Mouse (Mus musculus) gastrocnemius, adult 18-20 months (tissue): ENCODE data around the gene Cmtm8. TPM values are rescaled to one million over a fixed set of nuclear protein-coding genes. Genes with fewer than 3 reads are reported as not detected.
A peak's percentile ranks its signal among the peaks of the same experiment; 100 is the strongest.

Experiments used
- DNase-seq: peaks from one replicate; pipeline ENCODE4 v3.0.0; 2021; ENCODE audit warnings: low spot score
- total RNA-seq, 2 experiments: library from RNA; stranded (reverse); gene quantifications; 2 replicates each; pipeline ENCODE4 v1.2.3; 2021

Cmtm8 gene
- total RNA-seq, 2 experiments from 2014 or later: 2.0 to 2.3 TPM

DNA sequence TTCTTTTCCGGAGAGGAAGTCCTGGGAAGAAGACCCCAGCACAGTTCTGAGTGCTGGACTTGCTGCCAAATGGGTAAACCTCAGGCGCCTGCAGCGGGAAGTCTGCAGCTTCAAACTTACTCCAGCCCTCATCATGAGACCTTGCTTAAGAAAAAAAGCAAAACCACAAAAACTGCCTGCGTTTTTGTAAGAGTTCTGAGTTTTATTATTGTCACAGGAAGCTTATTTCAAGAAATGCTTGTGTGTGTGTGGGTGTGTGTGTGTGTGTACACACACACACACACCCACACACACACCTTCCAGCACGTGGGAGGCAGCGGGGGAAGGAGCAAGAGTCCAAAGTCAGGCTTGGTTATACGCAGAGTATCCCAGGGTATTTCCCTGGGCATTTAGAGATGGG, 85.7 kb downstream of the Cmtm8 start:
- DNase-seq: no peak

DNA sequence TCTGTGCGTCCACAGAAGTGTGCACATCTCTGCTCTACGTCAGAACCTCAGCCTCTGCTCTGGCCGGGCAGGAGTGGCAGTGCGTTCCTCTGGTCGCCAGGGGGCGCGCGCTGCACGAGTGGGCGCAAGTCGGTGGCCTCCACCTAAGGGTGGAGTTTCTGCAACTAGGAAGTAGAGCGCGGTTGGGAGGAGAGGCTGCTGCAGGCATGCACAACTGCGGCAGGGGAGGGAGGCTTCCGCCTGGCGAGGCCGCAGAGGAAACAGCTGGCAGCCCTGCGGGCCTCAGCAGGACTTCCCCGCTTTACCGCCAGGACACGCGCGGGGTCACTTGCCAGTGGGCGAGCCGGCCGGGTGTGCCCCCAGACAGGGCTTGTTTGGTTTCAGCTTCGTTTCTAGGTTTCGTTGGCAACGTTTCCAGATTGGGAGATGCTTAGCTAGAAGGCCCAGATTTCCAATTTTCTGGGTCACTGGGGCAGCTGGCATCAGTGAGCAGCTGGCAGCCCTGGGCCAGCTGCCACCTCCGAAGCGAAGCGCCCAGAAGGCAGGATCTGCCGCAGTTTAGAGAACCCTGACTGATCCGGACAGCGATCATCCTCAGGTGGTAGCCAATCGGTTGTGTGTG, 91.0 kb downstream of the Cmtm8 start:
- peak; percentile 92 for DNase-seq

DNA sequence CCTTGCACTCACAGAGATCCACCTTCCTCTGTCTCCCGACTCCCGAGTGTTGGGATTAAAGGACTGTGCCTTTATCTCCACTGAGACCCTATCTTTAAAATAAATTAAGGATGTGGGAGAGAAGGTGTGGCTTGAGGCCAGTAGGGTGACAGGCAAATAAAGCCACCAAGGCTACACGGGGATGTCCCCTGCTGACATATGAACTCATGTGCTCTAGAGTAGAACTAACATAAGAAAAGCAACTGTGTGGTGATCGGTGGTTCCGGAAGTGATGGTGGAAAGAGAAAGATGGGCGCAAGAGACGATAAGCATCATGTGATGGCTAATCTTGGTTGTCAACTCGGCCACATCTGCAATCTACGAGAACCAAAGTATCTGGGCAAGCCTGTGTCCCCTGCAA, 91.6 kb downstream of the Cmtm8 start:
- DNase-seq: no peak

DNA sequence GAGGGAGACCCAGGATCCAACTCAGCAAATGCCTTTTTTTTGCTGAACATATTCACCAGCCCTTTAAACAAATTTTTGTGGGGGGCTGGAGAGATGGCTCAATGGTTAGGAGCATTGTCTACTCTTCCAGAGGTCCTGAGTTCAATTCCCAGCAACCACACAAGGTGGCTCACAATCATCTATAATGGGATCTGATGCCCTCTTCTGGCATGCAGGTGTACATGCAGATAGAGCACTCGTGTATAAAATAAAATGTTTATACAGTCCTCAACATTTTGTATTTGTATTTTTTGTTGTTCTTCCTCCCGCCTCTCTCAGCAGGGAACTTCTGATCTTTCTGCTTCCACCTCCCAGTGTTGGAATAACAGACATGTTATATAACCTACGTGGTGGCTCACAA, 92.4 kb downstream of the Cmtm8 start:
- no peak for DNase-seq

DNA sequence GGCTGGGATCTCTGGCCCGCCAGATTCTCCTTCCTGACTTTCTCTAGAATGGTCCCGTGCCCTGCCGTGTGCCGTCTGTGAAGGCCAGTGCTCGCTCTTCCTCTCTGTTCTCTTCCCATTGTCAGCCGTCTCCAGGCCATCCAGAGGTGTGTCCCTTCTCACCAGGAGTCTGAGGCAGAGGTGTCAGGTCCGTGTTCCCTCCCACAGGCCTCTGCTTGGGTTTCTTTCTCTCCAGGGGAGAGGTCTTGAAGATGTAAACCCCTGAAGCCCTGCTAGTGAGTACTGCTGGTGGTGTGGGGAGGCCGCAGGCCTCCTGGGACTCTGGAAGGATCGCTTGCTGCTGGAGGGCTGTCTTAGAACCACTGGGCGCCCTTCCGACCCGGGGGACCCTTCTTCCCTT, 96.5 kb downstream of the Cmtm8 start:
- no peak for DNase-seq

DNA sequence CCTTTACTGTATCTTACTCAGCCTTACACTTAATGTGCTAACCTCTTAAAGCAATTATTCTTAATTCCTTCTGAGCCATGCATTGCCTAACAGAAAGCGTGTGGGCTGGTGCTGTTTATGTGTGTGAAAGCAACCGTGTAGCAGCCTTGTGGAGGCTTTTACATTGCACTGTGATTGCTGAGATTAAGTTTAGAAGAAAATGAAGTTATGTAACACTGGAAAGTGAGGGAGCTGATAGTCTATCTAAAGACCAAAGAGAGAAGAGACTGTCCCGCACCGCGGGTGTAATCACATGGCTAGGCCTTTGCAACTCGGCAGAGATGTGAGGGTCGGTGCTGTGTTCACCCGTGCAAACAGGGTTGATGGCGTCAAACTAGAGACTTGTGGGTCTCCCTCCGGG, 96.9 kb downstream of the Cmtm8 start:
- DNase-seq: no peak

DNA sequence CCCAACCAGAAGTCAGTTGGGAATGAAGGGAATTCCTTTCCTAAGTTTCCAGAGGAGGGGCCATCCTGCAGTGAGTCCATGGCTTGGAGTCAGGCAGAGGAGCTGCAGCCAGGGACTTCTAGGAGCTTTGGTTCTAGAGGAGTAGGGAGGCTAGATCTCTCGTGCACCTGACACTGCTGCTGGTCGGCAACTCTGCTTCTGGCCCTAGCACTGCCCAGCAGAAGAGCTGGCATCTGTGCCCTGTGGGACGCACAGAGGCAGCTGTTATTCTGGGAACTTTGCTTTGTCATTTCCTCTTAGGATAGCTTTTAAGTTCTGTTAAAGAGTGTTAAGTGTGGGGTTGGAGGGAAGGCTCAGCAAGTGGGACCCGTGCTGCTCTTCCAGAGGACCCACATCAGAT, 98.3 kb downstream of the Cmtm8 start:
- DNase-seq: no peak

DNA sequence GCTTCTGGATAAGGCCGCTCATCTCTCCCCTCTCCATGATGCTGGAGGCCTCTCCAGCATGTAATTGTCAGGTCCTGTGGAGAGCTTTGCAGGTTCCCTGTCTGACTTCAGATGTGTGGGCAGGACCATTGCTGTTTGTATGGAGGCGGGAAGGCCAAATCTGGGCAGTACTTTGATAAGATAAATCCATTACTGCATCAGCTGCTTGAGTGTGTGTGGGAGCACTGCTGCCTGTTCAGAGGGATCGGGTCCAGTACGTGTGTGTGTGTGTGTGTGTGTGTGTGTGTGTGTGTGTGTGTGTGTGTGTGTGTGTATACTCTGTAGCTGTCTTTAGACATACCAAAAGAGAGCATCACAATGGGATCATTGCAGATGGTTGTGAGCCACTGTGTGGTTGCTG, 98.8 kb downstream of the Cmtm8 start:
- DNase-seq: no peak

DNA sequence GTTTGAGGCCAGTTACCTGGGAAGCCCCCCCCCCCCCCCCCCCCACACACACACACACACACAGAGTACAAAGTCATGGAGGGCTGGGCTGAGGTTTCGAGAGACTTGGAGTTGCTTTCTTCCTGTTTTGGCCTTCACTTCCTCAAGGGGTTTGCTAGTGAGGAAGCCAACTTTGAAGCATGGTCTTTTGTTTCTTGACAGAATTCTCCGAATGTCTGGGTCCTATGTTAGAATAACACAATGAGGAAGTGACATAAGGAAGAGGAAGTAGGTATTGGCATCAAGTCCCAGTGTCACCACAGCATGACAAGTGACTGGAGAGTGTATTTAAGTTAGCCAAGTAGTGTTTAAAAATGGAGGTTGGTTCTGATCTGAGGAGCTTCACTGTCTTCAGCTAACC, 101.2 kb downstream of the Cmtm8 start:
- no peak for DNase-seq

DNA sequence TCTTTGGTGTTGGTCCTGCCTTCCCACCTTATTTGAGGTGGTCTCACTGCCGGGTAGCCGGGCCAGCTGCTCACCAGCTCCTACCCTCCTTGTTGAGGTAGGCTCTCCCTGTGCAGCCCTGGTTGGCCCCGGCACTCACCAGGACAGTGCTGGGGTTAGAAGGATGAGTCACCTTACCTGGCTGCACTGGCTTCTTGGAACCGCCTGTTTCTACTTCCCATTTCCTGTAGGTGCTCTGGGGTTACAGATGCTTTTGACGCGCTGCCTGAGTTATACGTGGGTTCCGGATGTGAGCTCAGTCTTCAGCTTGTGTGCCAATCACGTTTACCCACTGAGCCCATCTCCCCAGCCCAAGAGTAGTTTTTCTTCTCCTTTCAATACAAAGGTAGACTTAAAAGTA, 103.6 kb downstream of the Cmtm8 start:
- DNase-seq: no peak

Other genes with a start within 250 kb of the Cmtm8 start
- 10 to 100 TPM; 15.2 to 15.4 TPM for gene Cnot10, start 204.0 kb downstream of the Cmtm8 start, total RNA-seq
- 10 to 100 TPM; 32.0 to 32.7 TPM for gene Dync1li1, start 155.4 kb downstream of the Cmtm8 start, total RNA-seq
- gene Cmtm6, start 113.0 kb downstream of the Cmtm8 start, total RNA-seq: 1 to 10 TPM; 5.8 to 7.4 TPM
- gene Cmtm7, start 62.3 kb downstream of the Cmtm8 start, total RNA-seq: 1 to 10 TPM; 3.7 to 7.0 TPM
- gene Gpd1l, start 89.8 kb upstream of the Cmtm8 start, total RNA-seq: 10 to 100 TPM; 19.0 to 19.2 TPM
- gene Osbpl10, start 134.4 kb upstream of the Cmtm8 start, total RNA-seq: 1 to 10 TPM; 3.1 to 4.1 TPM
- 10 to 100 TPM; 16.1 to 23.6 TPM for gene Rps27rt, start 138.6 kb upstream of the Cmtm8 start, total RNA-seq